Mouse (Mus musculus) limb, embryonic 14.5 days (tissue): ENCODE results near the gene Nbl1. TPM values are rescaled to one million over a fixed set of nuclear protein-coding genes. Genes with fewer than 3 reads are reported as not detected.
A peak's percentile ranks its signal among the peaks of the same experiment; 100 is the strongest.

ENCODE experiments used
- ATAC-seq: fragments of 200-750 bp; cut with Nextera tagmentation; 2 replicates; pipeline ENCODE4 v1.8.0; 2017; ENCODE audit warnings: low read depth, moderate number of reproducible peaks, moderate TSS enrichment; ENCODE audit not compliant: low FRiP score
- DNase-seq: peaks from one replicate; pipeline ENCODE4 v3.0.0-alpha.2; 2015; ENCODE audit warnings: low spot score
- H3K27ac ChIP-seq: fragments of 300-500 bp; sonication (generic); replicated peaks from 2 replicates; pipeline ENCODE4 v1.5.1; 2014; ENCODE audit warnings: low read depth, mild to moderate bottlenecking, low read length, moderate library complexity, mixed read lengths
- H3K27me3 ChIP-seq: fragments of 300-500 bp; sonication (generic); 2 replicates; pipeline ENCODE4 v1.6.1; 2014; ENCODE audit warnings: low read length, mixed read lengths; ENCODE audit not compliant: control insufficient read depth, insufficient read depth
- H3K36me3 ChIP-seq: fragments of 300-500 bp; sonication (generic); 2 replicates; pipeline ENCODE4 v1.6.1; 2014; ENCODE audit warnings: mild to moderate bottlenecking, low read length, moderate library complexity, mixed read lengths; ENCODE audit not compliant: control insufficient read depth, insufficient read depth
- H3K4me1 ChIP-seq: fragments of 300-500 bp; sonication (generic); 2 replicates; pipeline ENCODE4 v1.6.1; 2014; ENCODE audit warnings: antibody characterized with exemption, low read length, mixed read lengths; ENCODE audit not compliant: control insufficient read depth, insufficient read depth
- H3K4me2 ChIP-seq: fragments of 300-500 bp; sonication (generic); replicated peaks from 2 replicates; pipeline ENCODE4 v1.6.1; 2014; ENCODE audit warnings: low read depth, mild to moderate bottlenecking, low read length, moderate library complexity; ENCODE audit not compliant: severe bottlenecking
- H3K4me3 ChIP-seq: fragments of 300-500 bp; sonication (generic); replicated peaks from 2 replicates; pipeline ENCODE4 v1.5.1; 2014; ENCODE audit warnings: low read length
- H3K9ac ChIP-seq: fragments of 300-500 bp; sonication (generic); 2 replicates; pipeline ENCODE4 v1.6.1; 2014; ENCODE audit warnings: mild to moderate bottlenecking, low read depth, low read length, moderate library complexity; ENCODE audit not compliant: severe bottlenecking
- H3K9me3 ChIP-seq: fragments of 300-500 bp; sonication (generic); 2 replicates; pipeline ENCODE4 v1.6.1; 2016; ENCODE audit warnings: low read length; ENCODE audit not compliant: control insufficient read depth
- POLR2A ChIP-seq: fragments of 200-500 bp; IDR thresholded peaks from 2 replicates; pipeline ENCODE4 v1.8.0; 2012; ENCODE audit warnings: inconsistent platforms, mild to moderate bottlenecking, moderate library complexity, borderline replicate concordance; ENCODE audit not compliant: insufficient read depth, insufficient read length; ENCODE audit errors: extremely low read depth
- WGBS: fragments of 180-500 bp; shearing (Covaris S2); extraction: QIAGEN DNeasy Blood & Tissue Kit; methylation state at CpG from one replicate; pipeline ENCODE4 v1.1.7; 2014; 5-methylcytosine and 5-hydroxymethylcytosine counted together
- polyA plus RNA-seq, 2 experiments: library from polyadenylated mRNA; depleted of rRNA in 1 of 2; stranded (reverse) in 1 of 2; unstranded in 1 of 2; fragments of >200 nt; fragmentation: Nextera tagmentation in 1 of 2; extraction: Ambion mirVana in 1 of 2; gene quantifications; 2 replicates each; pipeline versions ENCODE4 v1.2.1 to v1.2.3; 2012 to 2014

Nbl1 gene
- polyA plus RNA-seq, 2 experiments = 149 to 157 TPM

- Histone ChIP-seq H3K9ac (no peak overlapping the region), H3K9me3 (no peaks in the 10 kb centered on the region), H3K36me3 (peaks cover 35% of the 10 kb centered on the region), H3K4me2 (no peak overlapping the region), H3K4me1 (peaks cover 27% of the 10 kb centered on the region), H3K27ac (no peak overlapping the region), H3K27me3 (0 out of 2 replicates have a peak, but pooled peaks cover 3% of the 10 kb centered on the region), H3K4me3 (no peak overlapping the region)
- WGBS = 61% methylated on average over 4 of the region's 4 CpGs
- ATAC-seq (no peak), DNase-seq (no peak)
- TF ChIP-seq POLR2A = no peak
Observed at GRCm38 (mm10) chr4:139086984-139087383, 5.8 kb downstream of the Nbl1 start.

- ATAC-seq = peak; percentile 38; the same call in 1 of the 2 replicates
- peak; percentile 96 for DNase-seq
- Histone ChIP-seq H3K27me3 (0 out of 2 replicates have a peak, but pooled peaks cover under 1% of the 10 kb centered on the region), H3K27ac (no peak overlapping the region), H3K9me3 (no peaks in the 10 kb centered on the region), H3K4me1 (peaks cover 23% of the 10 kb centered on the region), H3K4me3 (no peak overlapping the region), H3K4me2 (no peak overlapping the region), H3K9ac (no peak overlapping the region), H3K36me3 (peaks cover 36% of the 10 kb centered on the region)
- TF ChIP-seq POLR2A = no peak
- WGBS = 20% methylated on average over 5 of the region's 5 CpGs
Observed at GRCm38 (mm10) chr4:139086037-139086436, 6.8 kb downstream of the Nbl1 start.

- ATAC-seq (no peak), DNase-seq (no peak)
- Histone ChIP-seq H3K27ac (no peak overlapping the region), H3K36me3 (peaks cover 29% of the 10 kb centered on the region), H3K27me3 (no peaks in the 10 kb centered on the region), H3K4me1 (peaks cover 16% of the 10 kb centered on the region), H3K9ac (no peak overlapping the region), H3K4me2 (no peak overlapping the region), H3K4me3 (no peak overlapping the region), H3K9me3 (no peaks in the 10 kb centered on the region)
- TF ChIP-seq POLR2A = no peak
- WGBS = 71% methylated on average over 11 of the region's 11 CpGs
Observed at GRCm38 (mm10) chr4:139085337-139085736, 7.5 kb downstream of the Nbl1 start.

GRCm38 (mm10) chr4:139082790-139083564 lies 9.8 kb downstream of the Nbl1 start:
- no peaks in the 10 kb centered on the region for H3K27me3 ChIP-seq
- WGBS = 45% methylated on average over 12 of the region's 12 CpGs

GRCm38 (mm10) chr4:139081270-139081931 lies 11.4 kb downstream of the Nbl1 start:
- TF ChIP-seq POLR2A = no peak
- WGBS = 72% methylated on average over 18 of the region's 18 CpGs
- no peak overlapping the region for H3K4me2 ChIP-seq
- peaks cover 11% of the 10 kb centered on the region for H3K4me1 ChIP-seq
- no peak overlapping the region for H3K4me3 ChIP-seq
- H3K36me3 ChIP-seq = peaks cover 25% of the 10 kb centered on the region
- no peaks in the 10 kb centered on the region for H3K9me3 ChIP-seq
- peaks cover 5% of the 10 kb centered on the region for H3K27me3 ChIP-seq
- no peak for DNase-seq
- no peak overlapping the region for H3K9ac ChIP-seq
- no peak overlapping the region for H3K27ac ChIP-seq
- ATAC-seq = no peak

More at GRCm38 (mm10) chr4:139082790-139083564, 9.8 kb downstream of the Nbl1 start:
- H3K9ac ChIP-seq = no peak overlapping the region; the same call in 1 of the 2 replicates
- H3K4me2 ChIP-seq = no peak overlapping the region
- DNase-seq (peak; percentile 51), ATAC-seq (no peak)
- H3K27ac ChIP-seq = no peak overlapping the region
- H3K4me1 ChIP-seq = peaks cover 11% of the 10 kb centered on the region
- no peak overlapping the region for H3K4me3 ChIP-seq
- no peak for TF ChIP-seq POLR2A
- H3K9me3 ChIP-seq = no peaks in the 10 kb centered on the region
- peaks cover 25% of the 10 kb centered on the region for H3K36me3 ChIP-seq
